ENCODE assay signal across 16 mouse cellular contexts in the genomic region with DNA sequence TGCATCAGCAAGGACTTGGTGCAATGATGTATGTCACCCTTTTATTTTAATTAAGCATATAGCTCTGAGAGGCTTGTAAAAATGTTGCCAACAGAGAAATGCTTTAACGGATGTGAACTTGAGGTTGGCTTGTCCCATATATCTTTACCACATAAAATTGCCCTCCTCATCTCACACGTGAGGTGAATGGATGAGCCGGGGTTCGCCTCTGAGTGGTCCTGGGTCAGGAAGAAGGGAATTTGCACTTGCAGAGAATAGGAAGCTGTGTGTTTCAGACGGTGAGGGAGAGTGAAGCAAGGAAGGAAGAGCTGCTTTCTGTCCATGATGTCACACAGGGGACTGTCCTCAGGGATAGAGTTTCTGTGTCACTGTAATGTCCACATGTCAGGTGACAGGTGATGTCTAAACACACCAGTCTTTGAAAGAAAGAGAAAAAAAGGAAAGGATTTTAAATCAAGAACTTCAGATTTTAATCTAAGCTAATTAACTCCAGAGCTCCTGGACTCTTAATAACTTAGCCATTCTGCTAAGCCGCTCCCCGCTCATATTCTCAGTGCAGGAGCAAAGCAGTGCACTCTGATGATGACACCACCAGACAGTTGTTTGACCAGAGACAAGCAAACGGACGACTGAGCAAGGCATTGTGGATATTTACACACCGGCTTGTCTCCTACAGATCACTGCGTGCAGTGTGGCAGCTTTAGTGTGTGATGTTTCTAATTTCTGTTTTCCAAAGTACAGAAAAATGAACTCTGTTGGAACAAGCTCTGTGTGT.
"Had no signal": no experiment of that assay in that cellular context is flagged by ENCODE, and none has a peak within 500 bp of the region (broad histone marks: within the 10 kb centered on the region; RNA-seq: fewer than 3 reads in every experiment).

No protein-coding gene starts in this region.

- H3K9ac ChIP-seq: liver, embryonic 15.5 days; lung, embryonic 15.5 days; midbrain, embryonic 12.5 days; neural tube, embryonic 12.5 days had no signal

- H3K27ac ChIP-seq: layer of hippocampus, adult 2 months; liver, embryonic 15.5 days; lung, embryonic 15.5 days; macrophage; midbrain, embryonic 12.5 days; neural tube, embryonic 12.5 days; stomach, postnatal 0 days had no signal

- H3K4me3 ChIP-seq: layer of hippocampus, adult 2 months; liver, embryonic 15.5 days; lung, embryonic 15.5 days; megakaryocyte, embryonic 14.5 days; midbrain, embryonic 12.5 days; neural tube, embryonic 12.5 days had no signal

- H3K27me3 ChIP-seq: liver, embryonic 15.5 days; lung, embryonic 15.5 days; megakaryocyte, embryonic 14.5 days; neural tube, embryonic 12.5 days had no signal

- H3K4me2 ChIP-seq: liver, embryonic 15.5 days; lung, embryonic 15.5 days; midbrain, embryonic 12.5 days; neural tube, embryonic 12.5 days had no signal

- H3K36me3 ChIP-seq: liver, embryonic 15.5 days; lung, embryonic 15.5 days; midbrain, embryonic 12.5 days; neural tube, embryonic 12.5 days had no signal

- H3K9me3 ChIP-seq: liver, embryonic 15.5 days; lung, embryonic 15.5 days; midbrain, embryonic 12.5 days; neural tube, embryonic 12.5 days had no signal

- DNase-seq: kidney, adult 9 months; kidney, postnatal 10 days; lung, postnatal 14 days; right cerebral cortex, adult 18-20 months; right cerebral cortex, postnatal 25 days; thymus, postnatal 4 days had no signal

- H3K4me1 ChIP-seq: megakaryocyte, embryonic 14.5 days; midbrain, embryonic 12.5 days had no signal

- ATAC-seq: inflammation-experienced regulatory T-cells, adult 6 months; intestine, postnatal 0 days had no signal
